Mouse (Mus musculus): ENCODE results near the gene Ppp1r9a. TPM values are rescaled to one million over a fixed set of nuclear protein-coding genes. Genes with fewer than 3 reads are reported as not detected.

Ppp1r9a gene
- polyA plus RNA-seq, 1 experiment from 2014 or later = 51.7 TPM

DNA sequence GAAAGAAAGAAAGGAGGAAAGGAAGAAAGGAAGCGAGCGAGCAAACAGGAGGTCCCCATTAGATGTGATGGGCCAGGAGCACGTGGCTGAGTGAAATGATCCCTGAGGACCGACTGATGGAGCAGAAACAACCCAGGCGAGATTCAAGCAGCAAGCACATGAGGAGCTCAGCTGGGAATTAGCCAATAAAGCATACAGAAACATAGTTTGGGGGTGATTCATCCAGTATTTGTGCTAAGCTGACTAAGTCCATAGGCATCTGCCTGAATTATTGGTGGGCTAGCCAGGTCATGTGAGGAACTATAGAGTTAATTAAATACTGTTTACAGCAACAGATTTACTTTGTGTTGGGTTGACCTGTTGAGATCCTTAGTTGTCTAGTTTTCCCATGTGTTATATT is 277.9 kb downstream of the Ppp1r9a start:
- 89% methylated on average over 5 of the region's 5 CpGs for WGBS
- Histone ChIP-seq H3K4me2 (no peak overlapping the region), H3K27me3 (replicated peaks) (no peaks in the 10 kb centered on the region), H3K36me3 (replicated peaks) (no peaks in the 10 kb centered on the region), H3K4me3 (no peak overlapping the region), H3K9ac (no peak overlapping the region), H3K4me1 (peaks cover 5% of the 10 kb centered on the region; the same call in 1 of the 2 replicates), H3K27ac (no peak overlapping the region), H3K9me3 (no peaks in the 10 kb centered on the region)
- ATAC-seq (replicated peaks) = no peak

DNA sequence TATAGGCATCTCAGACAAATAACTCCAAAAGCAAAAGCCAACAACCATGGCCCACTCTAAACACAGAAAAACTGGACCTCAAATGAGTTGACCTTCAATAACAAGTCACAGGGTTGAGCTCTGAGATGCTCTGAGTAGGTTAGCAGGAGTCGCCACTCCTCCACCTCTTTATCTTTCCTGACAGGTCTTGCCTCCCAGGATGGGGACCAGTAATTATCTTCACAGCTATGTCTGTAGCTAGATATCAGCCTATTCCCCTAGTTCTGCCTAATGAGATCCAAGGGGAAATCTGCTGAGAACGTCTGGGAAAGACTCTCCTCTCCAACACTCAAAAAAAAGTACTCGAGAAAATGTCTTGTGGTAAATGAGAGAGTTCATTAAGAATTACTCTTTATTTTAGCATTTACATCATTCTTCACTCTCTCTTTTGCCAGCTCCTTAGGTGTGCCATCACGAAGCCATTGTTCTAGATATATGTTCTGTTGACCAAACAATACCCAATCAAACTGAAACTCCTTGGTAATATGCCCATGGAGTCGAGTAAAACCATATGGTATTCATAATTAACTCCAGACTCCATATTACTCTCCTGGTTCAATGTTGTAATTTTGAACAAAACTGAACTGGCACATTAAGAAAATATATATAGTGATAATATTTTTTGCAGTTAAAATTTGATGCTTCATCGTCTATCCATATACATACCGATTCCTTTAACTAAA is 283.7 kb downstream of the Ppp1r9a start:
- no peak overlapping the region for H3K4me2 ChIP-seq
- H3K9ac ChIP-seq = no peak overlapping the region
- WGBS = 80% methylated on average over 7 of the region's 7 CpGs
- no peaks in the 10 kb centered on the region for H3K4me1 ChIP-seq
- no peaks in the 10 kb centered on the region for H3K9me3 ChIP-seq
- no peak for ATAC-seq (replicated peaks)
- H3K36me3 ChIP-seq (replicated peaks) = no peaks in the 10 kb centered on the region
- no peak overlapping the region for H3K4me3 ChIP-seq
- H3K27me3 ChIP-seq (replicated peaks) = no peaks in the 10 kb centered on the region
- H3K27ac ChIP-seq = no peak overlapping the region

DNA sequence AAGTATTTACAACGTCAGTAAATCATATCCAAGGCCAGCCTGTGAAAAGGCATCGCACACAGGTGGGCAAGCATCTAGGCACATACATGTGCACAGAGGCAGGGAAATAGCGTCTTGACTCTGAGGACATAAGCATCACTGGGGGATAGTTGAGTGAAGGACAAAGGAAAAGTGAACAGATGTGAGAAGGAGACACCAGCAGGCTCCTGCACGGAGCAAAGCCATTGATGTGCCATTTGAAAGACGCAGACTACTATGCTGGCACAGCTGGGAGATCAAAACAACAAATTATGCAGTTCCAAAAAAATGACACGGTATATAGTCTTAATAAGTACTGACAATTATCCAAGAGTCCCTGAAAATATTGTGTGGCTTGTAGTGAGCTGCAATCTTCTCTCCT is 284.9 kb downstream of the Ppp1r9a start:
- peak; percentile 50; the same call in 1 of the 2 replicates for ATAC-seq (replicated peaks)
- WGBS = 62% methylated on average over 6 of the region's 6 CpGs
- Histone ChIP-seq H3K27me3 (replicated peaks) (no peaks in the 10 kb centered on the region), H3K27ac (no peak overlapping the region), H3K36me3 (replicated peaks) (no peaks in the 10 kb centered on the region), H3K9me3 (no peaks in the 10 kb centered on the region), H3K4me3 (no peak overlapping the region), H3K4me2 (no peak overlapping the region), H3K4me1 (no peaks in the 10 kb centered on the region), H3K9ac (no peak overlapping the region)

DNA sequence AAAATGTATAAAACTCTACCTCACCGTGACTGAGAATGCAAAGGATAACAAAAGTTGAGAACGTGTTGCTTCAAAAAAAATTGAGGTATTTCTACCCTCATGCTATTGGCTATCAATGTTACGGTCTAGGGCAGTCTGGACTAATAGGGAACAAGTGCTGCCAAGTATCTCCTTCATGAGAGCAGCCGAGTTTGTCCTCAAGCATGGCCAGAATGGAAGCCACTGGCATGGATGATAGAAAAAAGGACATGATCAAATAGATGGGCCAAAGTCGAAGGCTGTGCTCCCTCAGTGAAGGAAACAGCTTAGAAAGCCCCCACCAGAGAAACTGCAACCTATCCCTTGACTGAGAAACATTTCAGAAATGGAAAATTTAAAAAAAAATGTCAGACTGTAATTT is 285.3 kb downstream of the Ppp1r9a start:
- H3K36me3 ChIP-seq (replicated peaks) = no peaks in the 10 kb centered on the region
- no peak overlapping the region for H3K4me3 ChIP-seq
- 81% methylated on average over 5 of the region's 5 CpGs for WGBS
- no peaks in the 10 kb centered on the region for H3K9me3 ChIP-seq
- H3K27ac ChIP-seq = no peak overlapping the region
- no peaks in the 10 kb centered on the region for H3K4me1 ChIP-seq
- no peak for ATAC-seq (replicated peaks)
- H3K4me2 ChIP-seq = no peak overlapping the region
- no peaks in the 10 kb centered on the region for H3K27me3 ChIP-seq (replicated peaks)
- no peak overlapping the region for H3K9ac ChIP-seq

DNA sequence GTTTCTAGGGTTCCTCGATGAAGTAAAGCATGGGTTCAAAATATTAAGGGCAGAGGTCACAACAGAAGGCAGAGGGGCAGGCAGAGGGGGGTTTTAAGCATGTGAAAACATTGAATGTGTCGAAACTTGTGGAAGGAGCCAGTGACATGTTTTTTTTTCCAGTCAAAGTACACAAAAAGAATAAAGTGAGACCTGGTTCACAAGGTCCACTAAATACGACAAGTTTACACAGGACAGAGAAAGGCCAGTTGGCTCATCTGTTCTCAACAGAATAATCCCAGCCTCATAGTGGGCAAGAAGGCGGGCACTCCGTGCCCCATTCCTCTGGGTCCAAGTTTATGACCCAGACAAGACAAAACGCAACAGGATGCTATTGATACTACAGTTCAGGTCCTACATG is 286.2 kb downstream of the Ppp1r9a start:
- no peak overlapping the region for H3K4me2 ChIP-seq
- H3K4me1 ChIP-seq = no peaks in the 10 kb centered on the region
- no peak overlapping the region for H3K9ac ChIP-seq
- no peaks in the 10 kb centered on the region for H3K27me3 ChIP-seq (replicated peaks)
- H3K4me3 ChIP-seq = no peak overlapping the region
- no peak overlapping the region for H3K27ac ChIP-seq
- 80% methylated on average over 6 of the region's 6 CpGs for WGBS
- H3K36me3 ChIP-seq (replicated peaks) = no peaks in the 10 kb centered on the region
- no peak for ATAC-seq (replicated peaks)
- no peaks in the 10 kb centered on the region for H3K9me3 ChIP-seq

DNA sequence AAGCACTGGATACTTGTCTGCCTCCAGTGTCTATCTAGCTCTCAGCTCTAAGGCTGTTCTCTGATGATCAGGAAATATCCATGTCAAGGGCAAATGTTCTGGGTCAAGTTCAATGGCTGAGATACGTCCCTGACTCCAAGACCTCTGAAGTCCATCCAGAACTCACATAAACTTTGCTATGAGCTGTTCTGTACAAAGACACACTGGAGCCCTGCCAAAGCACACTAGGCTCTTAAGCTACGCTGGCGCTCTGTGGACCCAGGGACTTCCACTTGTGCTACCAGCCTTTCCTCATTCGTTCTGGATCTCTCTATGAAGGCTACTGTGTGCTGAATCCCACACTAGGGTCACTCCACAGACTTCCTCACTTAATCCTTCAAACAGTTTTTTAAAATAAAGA is 286.8 kb downstream of the Ppp1r9a start:
- Histone ChIP-seq H3K36me3 (replicated peaks) (no peaks in the 10 kb centered on the region), H3K27ac (no peak overlapping the region), H3K27me3 (replicated peaks) (no peaks in the 10 kb centered on the region), H3K4me2 (no peak overlapping the region), H3K9me3 (no peaks in the 10 kb centered on the region), H3K4me1 (no peaks in the 10 kb centered on the region), H3K4me3 (no peak overlapping the region), H3K9ac (no peak overlapping the region)
- WGBS = 78% methylated on average over 4 of the region's 4 CpGs
- ATAC-seq (replicated peaks) = no peak

DNA sequence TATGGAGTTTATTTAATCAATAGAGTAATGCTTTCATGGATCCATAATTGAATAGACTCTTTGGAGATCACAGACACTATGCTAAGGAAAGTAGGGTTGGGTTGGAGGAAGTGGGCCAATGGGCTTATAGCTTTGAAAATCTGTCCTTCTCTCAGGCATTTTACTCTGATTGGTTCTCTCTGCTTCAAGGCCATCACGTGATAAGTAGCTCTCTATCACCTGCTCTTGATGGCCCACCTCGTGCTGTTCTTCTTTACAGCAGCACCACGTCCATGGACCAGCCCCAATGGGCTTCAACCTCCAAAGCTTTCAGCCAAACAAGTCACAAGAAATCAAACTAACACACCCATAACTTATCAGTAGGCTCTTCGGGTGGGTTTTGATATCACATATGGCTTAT is 288.0 kb downstream of the Ppp1r9a start:
- Histone ChIP-seq H3K9ac (no peak overlapping the region), H3K4me2 (no peak overlapping the region), H3K27me3 (replicated peaks) (no peaks in the 10 kb centered on the region), H3K9me3 (no peaks in the 10 kb centered on the region), H3K27ac (no peak overlapping the region), H3K4me3 (no peak overlapping the region), H3K4me1 (no peaks in the 10 kb centered on the region), H3K36me3 (replicated peaks) (no peaks in the 10 kb centered on the region)
- 91% methylated on average over 4 of the region's 4 CpGs for WGBS
- no peak for ATAC-seq (replicated peaks)

DNA sequence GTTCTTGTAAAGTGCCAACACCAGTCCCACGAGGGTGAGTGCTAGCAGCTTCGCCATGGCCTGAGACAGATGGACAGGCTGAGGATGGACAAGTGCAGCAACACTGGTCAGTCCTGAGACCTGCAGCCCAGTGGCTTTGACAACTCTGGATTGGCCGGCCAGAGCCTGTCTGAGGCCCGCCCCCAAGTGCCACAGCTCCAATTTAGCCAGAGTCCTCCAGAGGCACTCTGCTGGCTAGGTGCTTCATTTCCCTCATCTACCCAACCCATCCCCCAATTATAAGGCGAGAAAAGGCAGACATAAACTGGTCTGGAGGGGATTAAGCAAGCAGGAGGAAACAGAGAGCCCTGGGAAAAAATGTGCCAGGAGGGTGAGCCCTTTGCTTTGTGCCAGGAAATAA is 291.0 kb downstream of the Ppp1r9a start, which contains the start of gene Pon1:
Pon1 (minus strand) TSS at position 254 of the 400 bp plus-strand sequence.
- ATAC-seq (replicated peaks) = 0 out of 2 replicates have a peak, but pooled peaks have one; percentile 30
- 43% methylated on average over 5 of the region's 5 CpGs for WGBS

DNA sequence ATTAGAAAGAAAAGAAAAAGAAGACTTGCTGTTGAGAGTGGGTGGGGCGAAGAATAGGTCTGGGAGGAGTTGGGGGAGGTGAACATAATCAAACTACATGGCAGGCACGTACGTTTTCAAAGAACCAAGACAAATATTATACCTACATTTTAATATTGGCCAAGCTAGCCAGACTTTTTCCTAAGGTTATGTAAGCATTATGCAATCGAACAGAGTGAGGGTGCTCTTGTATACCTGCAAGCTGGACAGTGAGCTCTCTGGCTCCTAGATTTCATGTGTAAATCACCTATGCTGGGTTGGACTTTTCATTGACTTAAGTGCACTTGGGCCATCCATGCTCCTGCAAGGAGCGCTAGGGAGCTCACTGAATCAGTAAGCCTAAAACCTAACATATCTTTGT is 295.9 kb downstream of the Ppp1r9a start:
- H3K9me3 ChIP-seq = no peaks in the 10 kb centered on the region
- 93% methylated on average over 5 of the region's 5 CpGs for WGBS
- no peaks in the 10 kb centered on the region for H3K36me3 ChIP-seq (replicated peaks)
- H3K9ac ChIP-seq = no peak overlapping the region
- H3K4me2 ChIP-seq = no peak overlapping the region
- no peak overlapping the region for H3K27ac ChIP-seq
- H3K4me3 ChIP-seq = no peak overlapping the region
- no peaks in the 10 kb centered on the region for H3K27me3 ChIP-seq (replicated peaks)
- no peak for ATAC-seq (replicated peaks)
- H3K4me1 ChIP-seq = no peaks in the 10 kb centered on the region

More for the DNA sequence above, 291.0 kb downstream of the Ppp1r9a start, which contains the start of gene Pon1:
- Histone ChIP-seq H3K9me3 (no peaks in the 10 kb centered on the region), H3K9ac (no peak within 1 kb of the TSS), H3K4me2 (no peak within 1 kb of the TSS), H3K27ac (no peak within 1 kb of the TSS), H3K27me3 (replicated peaks) (no peaks in the 10 kb centered on the region), H3K4me3 (no peak within 1 kb of the TSS), H3K36me3 (replicated peaks) (no peaks in the 10 kb centered on the region), H3K4me1 (no peaks in the 10 kb centered on the region)

DNA sequence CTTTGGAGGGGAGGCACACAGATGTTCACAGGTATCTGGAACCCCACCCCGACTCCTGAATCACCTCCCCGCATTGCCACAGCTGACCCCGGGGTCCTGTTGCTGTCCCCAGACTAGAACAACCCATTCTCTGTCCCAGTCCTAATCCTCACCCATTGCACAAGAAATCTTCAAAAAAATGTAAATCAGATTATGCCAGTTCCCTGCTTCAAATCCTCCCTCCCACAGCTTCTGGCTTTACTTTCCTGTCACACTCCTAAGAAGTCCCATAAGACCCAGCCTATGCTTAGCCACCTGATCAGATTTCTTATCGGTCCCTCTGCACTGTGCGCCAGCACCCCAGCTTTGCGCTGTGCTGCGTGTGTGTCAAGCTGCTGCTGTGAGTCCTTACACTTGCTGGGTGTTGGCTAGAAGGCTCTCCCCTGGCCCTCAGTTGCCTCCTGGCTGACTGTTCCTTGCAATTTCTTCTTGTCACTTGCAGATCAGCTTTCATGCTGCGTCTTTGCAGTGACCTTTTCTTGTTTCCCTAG is 296.7 kb downstream of the Ppp1r9a start:
- no peaks in the 10 kb centered on the region for H3K4me1 ChIP-seq
- H3K9ac ChIP-seq = no peak overlapping the region
- no peaks in the 10 kb centered on the region for H3K36me3 ChIP-seq (replicated peaks)
- no peak for ATAC-seq (replicated peaks)
- no peak overlapping the region for H3K4me2 ChIP-seq
- H3K4me3 ChIP-seq = no peak overlapping the region
- H3K27me3 ChIP-seq (replicated peaks) = no peaks in the 10 kb centered on the region
- H3K27ac ChIP-seq = no peak overlapping the region
- no peaks in the 10 kb centered on the region for H3K9me3 ChIP-seq
- 83% methylated on average over 8 of the region's 8 CpGs for WGBS

DNA sequence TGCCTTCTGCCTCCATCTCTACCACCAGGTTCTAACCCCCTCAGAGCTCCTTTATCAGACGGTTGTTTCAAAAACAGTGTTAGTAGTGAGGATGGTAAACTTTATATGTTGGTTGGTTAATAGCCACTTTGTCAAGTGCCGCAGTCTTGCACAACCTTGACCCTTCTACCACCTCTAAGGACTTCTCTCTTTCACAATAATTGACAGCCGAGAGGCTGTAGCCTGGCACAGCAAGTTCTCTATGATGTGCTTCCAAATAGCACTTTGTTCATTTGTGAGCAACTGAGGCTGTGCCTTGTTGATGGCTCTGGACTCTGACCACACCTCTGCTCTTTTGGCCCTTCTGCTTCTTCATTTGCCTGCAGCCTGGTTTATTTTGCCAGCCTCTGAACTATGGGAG is 297.2 kb downstream of the Ppp1r9a start:
- Histone ChIP-seq H3K27me3 (replicated peaks) (no peaks in the 10 kb centered on the region), H3K4me3 (no peak overlapping the region), H3K9me3 (no peaks in the 10 kb centered on the region), H3K4me2 (no peak overlapping the region), H3K36me3 (replicated peaks) (no peaks in the 10 kb centered on the region), H3K9ac (no peak overlapping the region), H3K4me1 (no peaks in the 10 kb centered on the region), H3K27ac (no peak overlapping the region)
- no peak for ATAC-seq (replicated peaks)
- 90% methylated on average over 3 of the region's 3 CpGs for WGBS

DNA sequence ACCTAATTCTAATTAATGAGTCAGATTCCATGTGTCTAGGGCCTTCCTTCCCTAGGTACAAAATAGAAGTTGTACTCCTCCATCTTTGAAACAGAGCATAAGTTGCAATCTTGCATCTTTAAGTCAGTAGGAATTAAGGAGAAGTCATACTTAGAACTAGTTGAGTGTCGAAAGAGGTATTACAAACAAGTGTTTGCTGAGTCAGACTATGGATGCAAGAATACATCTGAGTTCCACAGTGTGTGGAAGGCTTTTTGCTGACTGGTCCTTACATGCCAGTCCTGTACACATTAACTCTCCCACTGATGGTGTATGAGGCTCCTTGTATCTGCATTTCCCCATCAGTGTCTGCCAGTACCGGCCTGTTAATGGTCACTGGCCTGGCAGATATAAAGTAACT is 305.1 kb downstream of the Ppp1r9a start:
- Histone ChIP-seq H3K4me3 (no peak overlapping the region), H3K9me3 (no peaks in the 10 kb centered on the region), H3K27me3 (replicated peaks) (no peaks in the 10 kb centered on the region), H3K4me2 (no peak overlapping the region), H3K9ac (no peak overlapping the region), H3K27ac (no peak overlapping the region), H3K4me1 (no peaks in the 10 kb centered on the region), H3K36me3 (replicated peaks) (no peaks in the 10 kb centered on the region)
- 80% methylated on average over 2 of the region's 2 CpGs for WGBS
- ATAC-seq (replicated peaks) = no peak

Measured in midbrain, embryonic 15.5 days (tissue).